Mouse (Mus musculus) midbrain, embryonic 12.5 days (tissue): ENCODE measurements at regions not wholly inside any gene's neighbourhood (a gene's known extent, or its start where the extent isn't known, plus 50 kb on each side); places are given as distances from the start of the nearest gene placed in this dataset.

Source experiments
- ATAC-seq: fragments of 200-750 bp; cut with Nextera tagmentation; 2 replicates; pipeline ENCODE4 v1.8.0; 2017; ENCODE audit warnings: low read depth, moderate TSS enrichment, moderate library complexity; ENCODE audit not compliant: low FRiP score
- H3K27ac ChIP-seq: fragments of 300-500 bp; sonication (generic); replicated peaks from 2 replicates; pipeline ENCODE4 v1.5.1; 2016; ENCODE audit warnings: mild to moderate bottlenecking
- H3K27me3 ChIP-seq: fragments of 300-500 bp; sonication (generic); 2 replicates; pipeline ENCODE4 v1.6.1; 2016; ENCODE audit warnings: mild to moderate bottlenecking
- H3K36me3 ChIP-seq: fragments of 300-500 bp; sonication (generic); 2 replicates; pipeline ENCODE4 v1.6.1; 2016
- H3K4me1 ChIP-seq: fragments of 300-500 bp; sonication (generic); 2 replicates; pipeline ENCODE4 v1.6.1; 2016
- H3K4me2 ChIP-seq: fragments of 300-500 bp; sonication (generic); replicated peaks from 2 replicates; pipeline ENCODE4 v1.6.1; 2016; ENCODE audit warnings: mild to moderate bottlenecking, moderate library complexity
- H3K4me3 ChIP-seq: fragments of 300-500 bp; sonication (generic); 2 replicates; pipeline ENCODE4 v1.5.1; 2016; ENCODE audit warnings: mild to moderate bottlenecking
- H3K9ac ChIP-seq: fragments of 300-500 bp; sonication (generic); replicated peaks from 2 replicates; pipeline ENCODE4 v1.6.1; 2016; ENCODE audit warnings: mild to moderate bottlenecking, moderate library complexity
- H3K9me3 ChIP-seq: fragments of 300-500 bp; sonication (generic); 2 replicates; pipeline ENCODE4 v1.6.1; 2016; ENCODE audit warnings: mild to moderate bottlenecking
- WGBS: fragments of 180-500 bp; shearing (Covaris S2); methylation state at CpG from one replicate; pipeline ENCODE4 v1.1.7; 2016; 5-methylcytosine and 5-hydroxymethylcytosine counted together

DNA sequence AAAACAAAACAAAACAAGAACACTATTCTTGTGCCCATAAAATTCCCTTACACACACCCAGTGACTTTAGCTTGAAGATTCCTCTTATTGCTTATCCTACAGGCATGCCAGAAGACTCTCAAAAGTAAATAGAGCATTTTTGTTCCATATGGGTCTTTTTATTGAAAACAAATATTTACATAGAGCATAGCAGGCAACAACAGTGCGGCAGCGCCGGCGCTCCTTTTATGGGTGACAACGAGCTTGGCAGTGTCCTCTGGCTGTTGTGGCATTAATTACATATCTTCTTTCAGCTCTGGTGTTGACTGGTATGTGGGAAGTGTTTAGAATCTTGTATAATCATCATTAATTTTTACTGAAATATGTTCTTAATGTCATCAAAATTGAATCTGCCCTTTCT is 242.2 kb upstream of the Fbxl7 start:
- no peak overlapping the region for H3K4me3 ChIP-seq
- no peaks in the 10 kb centered on the region for H3K4me1 ChIP-seq
- H3K9me3 ChIP-seq, result no peaks in the 10 kb centered on the region
- H3K27me3 ChIP-seq, result no peaks in the 10 kb centered on the region
- no peak overlapping the region for H3K27ac ChIP-seq
- H3K36me3 ChIP-seq, result no peaks in the 10 kb centered on the region
- 91% methylated on average over 5 of the region's 5 CpGs for WGBS
- H3K4me2 ChIP-seq, result no peak overlapping the region
- no peak for ATAC-seq
- H3K9ac ChIP-seq, result no peak overlapping the region

DNA sequence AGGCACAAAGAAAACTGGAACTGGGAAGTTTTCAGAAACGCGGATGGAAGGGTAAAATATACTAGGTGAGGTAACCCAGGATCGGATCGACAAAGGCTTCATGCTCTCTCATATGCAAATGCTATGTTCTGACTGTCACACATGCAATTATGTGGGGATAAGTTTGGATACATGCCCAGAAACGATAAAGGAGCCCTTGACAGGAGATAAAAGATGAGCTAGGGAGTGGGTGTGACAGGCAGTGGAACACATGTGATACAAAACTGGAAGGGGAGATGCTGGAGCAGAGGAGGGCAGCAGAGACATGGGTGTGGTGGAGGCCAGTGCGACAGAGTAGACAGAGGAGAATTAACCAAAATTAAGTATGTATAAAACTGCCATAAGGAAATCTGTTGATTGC is 250.5 kb upstream of the Fbxl7 start:
- H3K4me1 ChIP-seq, result no peaks in the 10 kb centered on the region
- no peak for ATAC-seq
- 87% methylated on average over 6 of the region's 6 CpGs for WGBS

DNA sequence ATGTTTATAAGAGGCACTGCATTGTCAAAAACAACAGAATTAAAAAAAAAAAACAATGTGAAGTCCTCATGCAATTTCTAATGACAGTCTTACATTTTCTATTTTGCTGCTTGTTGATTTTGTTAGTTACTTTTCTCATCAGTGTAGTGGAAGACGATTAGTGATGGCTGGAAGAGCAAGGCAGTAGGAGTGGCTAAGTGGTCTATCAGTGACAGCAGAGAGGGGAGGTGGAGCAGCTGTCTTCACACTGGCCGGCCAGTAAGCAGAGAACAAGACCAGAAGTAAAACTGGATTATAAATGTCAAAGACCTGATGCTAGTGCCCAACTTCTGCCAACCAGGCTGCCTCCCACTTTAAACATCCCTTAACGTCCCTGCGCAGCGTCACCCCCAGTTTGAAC is 265.6 kb upstream of the Fbxl7 start:
- WGBS, result 74% methylated on average over 5 of the region's 5 CpGs

More for the DNA sequence above, 250.5 kb upstream of the Fbxl7 start:
- no peak overlapping the region for H3K9ac ChIP-seq
- no peak overlapping the region for H3K27ac ChIP-seq
- no peaks in the 10 kb centered on the region for H3K36me3 ChIP-seq
- H3K4me3 ChIP-seq, result no peak overlapping the region
- no peak overlapping the region for H3K4me2 ChIP-seq
- no peaks in the 10 kb centered on the region for H3K27me3 ChIP-seq
- H3K9me3 ChIP-seq, result no peaks in the 10 kb centered on the region

DNA sequence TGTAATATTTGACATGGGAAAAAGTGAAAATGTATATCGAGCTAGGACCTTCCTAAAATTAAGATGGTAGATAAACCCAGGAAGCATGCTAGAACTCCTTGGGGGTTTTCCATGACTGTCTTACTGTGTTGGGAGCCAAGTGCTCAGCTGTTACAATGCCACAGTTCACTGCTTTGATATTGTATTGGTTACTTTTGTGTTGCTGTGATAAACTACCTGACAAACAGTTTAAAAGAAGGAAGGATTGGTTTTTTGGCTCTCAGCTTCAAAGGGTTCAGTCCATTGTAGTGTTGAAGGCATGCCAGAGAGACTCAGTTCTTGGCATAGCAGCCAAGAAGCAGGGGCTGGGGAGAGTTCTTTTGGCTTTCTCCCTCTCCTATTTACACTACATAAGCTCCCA is 272.1 kb upstream of the Fbxl7 start:
- no peaks in the 10 kb centered on the region for H3K4me1 ChIP-seq
- no peak overlapping the region for H3K4me2 ChIP-seq
- H3K9me3 ChIP-seq, result no peaks in the 10 kb centered on the region
- H3K9ac ChIP-seq, result no peak overlapping the region
- H3K36me3 ChIP-seq, result no peaks in the 10 kb centered on the region
- H3K4me3 ChIP-seq, result no peak overlapping the region
- H3K27ac ChIP-seq, result no peak overlapping the region
- WGBS, result 93% methylated on average over 1 of the region's 1 CpGs
- no peak for ATAC-seq
- H3K27me3 ChIP-seq, result no peaks in the 10 kb centered on the region

More for the DNA sequence above, 265.6 kb upstream of the Fbxl7 start:
- no peaks in the 10 kb centered on the region for H3K9me3 ChIP-seq
- no peak overlapping the region for H3K4me2 ChIP-seq
- H3K4me3 ChIP-seq, result no peak overlapping the region
- H3K27me3 ChIP-seq, result no peaks in the 10 kb centered on the region
- no peak overlapping the region for H3K9ac ChIP-seq
- no peaks in the 10 kb centered on the region for H3K4me1 ChIP-seq
- H3K36me3 ChIP-seq, result no peaks in the 10 kb centered on the region
- H3K27ac ChIP-seq, result no peak overlapping the region
- no peak for ATAC-seq

DNA sequence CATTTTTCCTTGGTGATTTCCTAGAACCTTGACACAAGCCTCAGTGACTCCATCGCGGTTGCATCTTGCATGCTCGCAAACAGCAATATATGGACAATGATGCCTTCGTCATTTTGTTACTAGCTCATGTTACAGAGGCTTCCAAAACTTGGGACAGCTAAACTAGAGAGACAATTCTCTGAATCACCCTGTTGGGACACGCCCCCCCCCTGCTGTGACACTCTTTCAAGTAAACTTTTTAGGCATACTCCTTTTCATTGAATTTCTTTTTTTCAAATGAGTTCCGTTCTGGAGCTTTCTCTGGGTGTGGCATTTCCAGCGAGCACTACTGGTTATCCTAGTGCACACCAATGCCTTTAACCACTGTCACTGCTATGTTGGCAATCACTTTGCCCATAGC is 274.5 kb upstream of the Fbxl7 start:
- no peak overlapping the region for H3K9ac ChIP-seq
- no peaks in the 10 kb centered on the region for H3K9me3 ChIP-seq
- H3K27me3 ChIP-seq, result no peaks in the 10 kb centered on the region
- no peaks in the 10 kb centered on the region for H3K36me3 ChIP-seq
- no peak for ATAC-seq
- H3K27ac ChIP-seq, result no peak overlapping the region
- H3K4me3 ChIP-seq, result no peak overlapping the region
- no peak overlapping the region for H3K4me2 ChIP-seq
- no peaks in the 10 kb centered on the region for H3K4me1 ChIP-seq
- WGBS, result 85% methylated on average over 7 of the region's 7 CpGs

DNA sequence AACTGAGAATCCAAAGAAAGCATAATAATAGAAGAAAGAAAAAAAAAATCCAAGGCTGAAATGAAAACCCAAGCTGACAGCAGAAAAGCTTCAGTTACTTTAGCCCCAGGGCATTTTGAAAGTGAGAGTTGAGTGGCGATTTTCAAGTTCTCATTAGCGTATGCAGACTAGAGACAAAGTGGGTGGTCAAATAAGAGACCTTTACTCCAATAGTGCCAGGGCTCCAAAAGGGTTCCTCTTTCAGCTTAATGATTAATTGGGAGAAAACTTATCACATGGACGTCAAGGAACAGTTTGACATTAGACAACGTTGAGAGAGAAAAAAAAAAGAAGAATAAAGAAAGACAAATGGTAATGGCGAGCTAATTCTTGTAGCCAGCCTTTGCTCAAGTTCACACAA is 278.1 kb upstream of the Fbxl7 start:
- ATAC-seq, result no peak
- Histone ChIP-seq H3K27ac (no peak overlapping the region), H3K4me1 (no peaks in the 10 kb centered on the region; the same call in 1 of the 2 replicates), H3K27me3 (no peaks in the 10 kb centered on the region), H3K36me3 (no peaks in the 10 kb centered on the region), H3K4me2 (no peak overlapping the region), H3K9ac (no peak overlapping the region), H3K4me3 (no peak overlapping the region), H3K9me3 (no peaks in the 10 kb centered on the region)
- 59% methylated on average over 5 of the region's 5 CpGs for WGBS

DNA sequence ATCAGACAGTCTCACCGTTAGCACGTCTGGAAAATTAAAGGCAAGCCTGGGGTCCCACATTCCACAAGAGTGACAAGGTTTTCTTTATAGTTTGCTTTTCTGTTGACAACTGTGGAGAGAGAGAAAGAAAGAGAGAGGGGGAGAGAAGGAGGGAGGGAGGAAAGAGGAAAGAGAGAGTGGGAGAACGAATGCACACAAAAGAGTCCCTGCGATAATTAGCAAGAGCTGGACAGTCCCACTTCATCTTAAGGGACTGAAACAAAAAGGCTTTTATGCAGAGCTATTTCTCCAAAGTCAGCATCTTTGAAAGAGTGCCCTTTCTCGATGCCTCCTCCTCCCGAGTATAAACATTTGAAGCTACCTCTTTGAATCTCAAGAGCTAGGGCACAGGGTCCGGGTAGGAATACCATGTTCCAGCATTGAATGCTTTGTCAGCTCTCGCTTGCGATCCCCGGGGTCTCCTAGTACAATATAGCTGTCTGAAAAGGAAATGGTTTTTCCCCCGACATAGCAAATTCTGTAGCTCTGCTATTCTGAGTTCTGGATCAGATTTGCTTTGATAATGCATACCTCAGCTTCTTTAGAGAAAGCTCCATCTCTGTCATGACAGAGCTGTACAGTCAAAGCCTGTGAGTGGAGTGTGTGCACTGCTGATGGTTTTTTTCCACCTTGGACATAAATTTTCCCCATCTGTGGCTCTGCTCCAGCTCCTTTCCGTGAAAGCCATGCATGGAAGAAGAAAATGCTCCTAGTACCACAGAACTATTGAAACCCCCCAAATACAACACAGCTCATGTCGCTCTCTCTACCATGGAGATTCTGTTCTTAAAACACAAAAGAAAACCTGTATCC is 282.9 kb upstream of the Fbxl7 start:
- H3K4me1 ChIP-seq, result no peaks in the 10 kb centered on the region; the same call in 1 of the 2 replicates
- H3K27me3 ChIP-seq, result no peaks in the 10 kb centered on the region
- no peaks in the 10 kb centered on the region for H3K9me3 ChIP-seq
- H3K9ac ChIP-seq, result no peak overlapping the region
- H3K4me2 ChIP-seq, result no peak overlapping the region
- 58% methylated on average over 13 of the region's 13 CpGs for WGBS
- no peak overlapping the region for H3K27ac ChIP-seq
- H3K4me3 ChIP-seq, result no peak overlapping the region
- ATAC-seq, result no peak
- no peaks in the 10 kb centered on the region for H3K36me3 ChIP-seq

DNA sequence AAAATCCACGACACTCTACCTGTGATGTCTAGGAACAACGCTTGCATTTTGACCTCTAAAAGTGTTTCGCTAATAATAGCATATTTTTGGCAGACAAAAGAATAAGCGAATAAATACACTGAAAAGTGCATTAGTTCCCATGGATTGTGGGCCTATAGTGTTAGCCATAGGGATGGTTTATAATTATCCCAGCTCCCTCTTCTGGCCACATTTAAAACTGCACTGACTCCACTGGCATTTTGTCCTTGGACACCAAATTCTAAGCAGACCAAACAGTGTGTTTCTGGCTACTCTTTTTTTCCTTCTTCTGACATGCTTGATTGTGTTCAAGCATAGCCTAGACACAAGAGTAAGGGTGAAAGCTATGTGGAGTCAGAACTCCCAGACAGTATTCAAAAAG is 276.8 kb upstream of the Ank start:
- no peak overlapping the region for H3K27ac ChIP-seq
- H3K9me3 ChIP-seq, result no peaks in the 10 kb centered on the region
- H3K4me2 ChIP-seq, result no peak overlapping the region
- no peaks in the 10 kb centered on the region for H3K27me3 ChIP-seq
- WGBS, result 67% methylated on average over 4 of the region's 4 CpGs
- no peaks in the 10 kb centered on the region for H3K36me3 ChIP-seq
- ATAC-seq, result no peak; the same call in 1 of the 2 replicates
- no peak overlapping the region for H3K9ac ChIP-seq
- no peak overlapping the region for H3K4me3 ChIP-seq
- H3K4me1 ChIP-seq, result no peaks in the 10 kb centered on the region

DNA sequence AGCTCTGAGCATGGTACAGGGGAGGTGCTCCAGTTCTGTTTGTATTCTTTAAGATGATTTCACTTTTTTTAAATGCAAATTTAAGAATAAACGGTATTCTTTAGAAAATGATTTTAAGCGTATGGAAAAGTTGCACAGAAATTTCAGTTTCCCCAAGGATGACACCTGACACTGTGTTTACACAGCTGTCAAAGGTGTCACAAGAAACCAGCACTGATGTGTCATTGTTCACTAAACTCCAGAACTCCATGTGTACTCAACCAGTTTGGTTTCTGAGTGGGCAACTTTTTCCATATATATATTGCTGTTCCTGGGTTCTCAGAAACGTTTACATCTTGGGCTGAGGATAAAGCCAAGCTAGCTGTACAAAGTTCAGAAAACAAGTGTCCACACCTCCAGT is 265.0 kb upstream of the Ank start:
- H3K9ac ChIP-seq, result no peak overlapping the region
- no peak overlapping the region for H3K27ac ChIP-seq
- no peak overlapping the region for H3K4me3 ChIP-seq
- H3K4me1 ChIP-seq, result no peaks in the 10 kb centered on the region
- no peaks in the 10 kb centered on the region for H3K27me3 ChIP-seq
- H3K4me2 ChIP-seq, result no peak overlapping the region
- 87% methylated on average over 3 of the region's 3 CpGs for WGBS
- H3K9me3 ChIP-seq, result no peaks in the 10 kb centered on the region
- no peaks in the 10 kb centered on the region for H3K36me3 ChIP-seq
- no peak for ATAC-seq

DNA sequence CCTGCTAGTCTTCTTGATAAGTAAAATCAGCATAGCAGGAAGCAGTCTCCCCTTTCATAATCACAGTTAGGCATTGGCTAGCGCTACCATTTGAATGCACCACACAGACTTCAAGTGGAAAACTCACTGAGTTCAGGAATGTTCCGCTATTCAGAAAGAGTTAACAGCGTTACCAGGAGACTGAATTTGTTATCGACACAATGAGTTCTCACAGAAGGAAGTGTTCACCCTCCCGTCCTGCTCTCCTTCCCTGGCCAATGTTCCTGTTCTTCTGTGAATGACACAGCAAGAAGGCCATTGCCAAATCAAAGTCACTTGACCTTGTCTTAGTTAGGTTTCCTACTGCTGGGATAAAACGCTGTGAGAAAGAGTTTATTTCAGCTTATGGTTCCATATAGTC is 261.6 kb upstream of the Ank start:
- Histone ChIP-seq H3K4me1 (no peaks in the 10 kb centered on the region), H3K36me3 (no peaks in the 10 kb centered on the region), H3K9ac (no peak overlapping the region), H3K9me3 (no peaks in the 10 kb centered on the region), H3K27me3 (no peaks in the 10 kb centered on the region), H3K27ac (no peak overlapping the region), H3K4me3 (no peak overlapping the region), H3K4me2 (no peak overlapping the region)
- WGBS, result 51% methylated on average over 6 of the region's 6 CpGs
- ATAC-seq, result no peak

DNA sequence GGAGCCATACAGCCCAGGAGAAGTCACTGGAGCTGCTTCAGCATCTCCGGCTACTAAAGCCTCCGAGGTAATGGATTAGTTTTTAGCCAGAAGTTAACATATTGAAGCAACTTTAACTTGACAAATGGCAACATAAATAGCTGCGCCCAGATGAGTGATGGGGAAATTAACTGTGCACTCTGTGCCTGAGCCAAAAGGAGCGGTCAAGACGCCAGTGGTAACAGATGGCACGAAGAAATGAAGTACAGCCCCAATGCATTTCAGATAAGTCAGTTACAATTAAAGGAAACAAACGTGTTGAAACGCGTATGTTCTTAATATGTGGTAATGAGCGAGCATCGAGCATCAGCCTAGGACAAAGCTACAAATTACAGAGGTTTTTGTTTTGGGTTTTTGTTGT is 259.0 kb upstream of the Ank start:
- no peak overlapping the region for H3K4me2 ChIP-seq
- no peaks in the 10 kb centered on the region for H3K4me1 ChIP-seq
- H3K9ac ChIP-seq, result no peak overlapping the region
- no peak overlapping the region for H3K27ac ChIP-seq
- WGBS, result 93% methylated on average over 11 of the region's 11 CpGs
- no peak overlapping the region for H3K4me3 ChIP-seq
- no peaks in the 10 kb centered on the region for H3K36me3 ChIP-seq
- H3K9me3 ChIP-seq, result no peaks in the 10 kb centered on the region
- H3K27me3 ChIP-seq, result no peaks in the 10 kb centered on the region
- ATAC-seq, result no peak

DNA sequence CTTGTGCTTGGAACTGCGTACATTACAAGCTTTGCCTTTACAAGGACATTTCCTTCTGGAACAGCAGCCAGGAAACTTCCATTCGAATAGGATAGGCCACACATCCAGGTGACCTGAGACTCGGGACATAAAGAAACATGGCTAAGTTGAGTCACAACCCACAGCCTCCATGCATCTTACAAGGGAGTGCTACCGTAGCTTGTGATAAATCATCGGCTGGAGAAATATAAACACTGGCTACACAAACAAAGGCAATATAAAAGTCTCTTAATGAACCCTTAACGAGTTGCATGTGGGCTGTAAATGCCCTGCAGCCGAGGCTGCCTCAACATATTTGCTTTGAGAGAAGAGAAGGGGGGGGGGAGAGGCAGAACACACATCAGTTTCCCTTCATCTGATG is 250.1 kb upstream of the Ank start:
- ATAC-seq, result no peak
- H3K4me1 ChIP-seq, result no peaks in the 10 kb centered on the region
- H3K36me3 ChIP-seq, result no peaks in the 10 kb centered on the region
- no peaks in the 10 kb centered on the region for H3K9me3 ChIP-seq
- no peaks in the 10 kb centered on the region for H3K27me3 ChIP-seq
- H3K27ac ChIP-seq, result no peak overlapping the region
- H3K9ac ChIP-seq, result no peak overlapping the region
- H3K4me3 ChIP-seq, result no peak overlapping the region
- H3K4me2 ChIP-seq, result no peak overlapping the region
- 79% methylated on average over 7 of the region's 7 CpGs for WGBS
